Mouse (Mus musculus) mesoderm, embryonic 11.5 days (tissue): ENCODE measurements at regions not wholly inside any gene's neighbourhood (a gene's known extent, or its start where the extent isn't known, plus 50 kb on each side); places are given as distances from the start of the nearest gene placed in this dataset.

Experiments
- DNase-seq: peaks from one replicate; pipeline ENCODE4 v3.0.0-alpha.2; 2012; ENCODE audit warnings: low read depth, low spot score

- DNase-seq = no peak
These were observed 174.5 kb upstream of the Tas2r134 start for GRCm38 (mm10) chr2:51452816-51453215.

- no peak for DNase-seq
These were observed 179.2 kb upstream of the Tas2r134 start for GRCm38 (mm10) chr2:51448121-51448520.

DNA sequence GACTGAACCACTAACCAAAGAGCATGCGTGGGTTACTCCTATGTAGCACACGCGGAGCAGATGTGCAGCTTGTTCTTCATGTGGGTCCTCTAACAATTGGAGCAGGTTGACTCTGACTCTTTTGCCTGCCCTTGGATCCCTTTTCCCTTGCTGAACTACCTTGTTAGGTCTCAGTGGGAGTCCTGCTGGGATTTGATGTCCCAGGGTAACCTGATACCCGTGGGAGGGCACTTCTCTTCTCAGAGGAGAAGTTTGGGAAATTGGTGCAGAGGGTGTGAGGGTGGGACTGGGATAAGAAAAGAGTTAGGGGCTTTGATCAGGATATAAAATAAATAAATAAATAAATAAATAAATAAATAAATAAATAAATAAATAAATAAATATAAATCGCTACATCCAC lies 179.7 kb upstream of the Tas2r134 start:
- no peak for DNase-seq

- DNase-seq = no peak
These were observed 182.8 kb upstream of the Tas2r134 start for GRCm38 (mm10) chr2:51444386-51445080.

DNA sequence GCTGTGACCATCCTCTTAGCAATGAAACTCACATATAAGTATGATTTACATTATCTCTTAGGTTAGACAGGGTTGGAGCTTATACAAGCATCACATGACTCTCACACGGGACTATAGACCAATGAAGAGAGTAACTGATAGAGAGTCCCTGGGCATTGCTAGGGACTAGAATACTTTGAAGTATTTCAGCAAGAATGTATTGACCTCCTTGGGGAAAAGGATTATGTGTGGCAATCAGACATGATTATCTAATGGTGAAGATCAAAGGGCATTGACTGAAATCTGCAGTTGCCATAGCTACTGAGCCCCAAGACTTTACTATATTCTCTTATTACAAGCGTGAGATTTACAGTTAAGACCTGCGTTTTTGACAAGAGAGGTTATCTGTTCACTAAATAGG lies 183.4 kb upstream of the Tas2r134 start:
- no peak for DNase-seq

- DNase-seq = no peak
These were observed 188.3 kb upstream of the Tas2r134 start for GRCm38 (mm10) chr2:51439047-51439446.

DNA sequence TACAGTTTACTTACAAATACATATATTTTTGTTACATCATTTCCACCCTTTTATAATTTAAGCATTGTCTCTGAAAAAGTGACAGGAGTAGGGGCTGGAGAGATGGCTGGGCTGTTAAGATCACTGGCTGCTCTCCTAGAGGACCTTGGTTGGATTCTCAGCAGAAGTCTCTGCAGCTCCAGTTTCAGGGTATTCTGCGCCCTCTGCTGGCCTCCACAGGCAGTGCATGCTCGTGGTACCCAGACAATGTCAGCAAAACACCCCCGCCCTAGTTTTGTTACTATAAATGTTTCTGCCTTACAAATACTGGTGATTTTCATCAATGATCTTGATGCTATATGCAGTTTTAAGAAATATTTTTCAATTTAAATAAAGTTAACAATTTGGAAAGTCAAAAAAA lies 190.7 kb upstream of the Tas2r134 start:
- DNase-seq = no peak

- DNase-seq = no peak
These were observed 195.7 kb upstream of the Tas2r134 start for GRCm38 (mm10) chr2:51431564-51431963.

DNA sequence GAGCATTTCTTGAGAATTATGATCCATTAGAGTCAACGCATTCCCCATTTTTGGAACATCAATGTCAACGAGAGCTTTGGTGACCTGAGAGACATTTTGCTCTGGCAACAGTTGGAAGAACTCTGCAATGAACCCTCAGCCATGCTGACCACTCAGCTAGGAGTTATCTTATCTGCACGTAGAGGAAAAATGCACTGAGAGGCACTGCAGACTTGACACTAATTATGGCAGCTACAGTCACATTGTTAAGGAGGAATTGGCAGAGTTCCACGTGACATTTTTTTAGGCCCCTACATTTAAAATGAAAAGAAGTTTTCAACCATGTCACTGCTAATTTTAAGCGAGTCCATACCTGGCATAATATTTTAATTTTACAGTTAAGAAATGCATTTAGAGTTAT lies 197.6 kb upstream of the Tas2r134 start:
- DNase-seq = no peak

- DNase-seq = peak; percentile 76
These were observed 204.9 kb upstream of the Tas2r134 start for GRCm38 (mm10) chr2:51422442-51422841.

GRCm38 (mm10) chr2:51417908-51418690 lies 209.2 kb upstream of the Tas2r134 start:
- no peak for DNase-seq

- no peak for DNase-seq
These were observed 238.9 kb upstream of the Tas2r134 start for GRCm38 (mm10) chr2:51388390-51388789.

DNA sequence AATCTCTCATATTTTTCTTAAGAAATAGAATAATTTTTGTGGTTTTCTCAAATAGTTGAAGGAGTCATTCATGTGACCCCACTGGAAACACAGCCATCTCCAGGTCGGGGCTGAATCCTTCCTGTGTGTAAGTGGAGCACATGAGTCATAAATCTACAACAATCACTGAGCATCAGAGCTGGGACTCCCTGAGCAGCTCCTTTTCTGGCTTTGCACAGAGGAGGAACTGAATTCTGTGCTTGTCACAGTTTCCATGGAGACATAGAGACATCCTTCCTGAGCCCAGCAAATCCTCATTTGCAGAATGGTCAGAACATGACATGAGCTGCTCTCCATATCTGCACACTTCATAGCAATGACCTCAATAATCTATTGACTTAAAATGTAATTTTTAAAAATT lies 238.2 kb upstream of the Rnd3 start:
- no peak for DNase-seq

DNA sequence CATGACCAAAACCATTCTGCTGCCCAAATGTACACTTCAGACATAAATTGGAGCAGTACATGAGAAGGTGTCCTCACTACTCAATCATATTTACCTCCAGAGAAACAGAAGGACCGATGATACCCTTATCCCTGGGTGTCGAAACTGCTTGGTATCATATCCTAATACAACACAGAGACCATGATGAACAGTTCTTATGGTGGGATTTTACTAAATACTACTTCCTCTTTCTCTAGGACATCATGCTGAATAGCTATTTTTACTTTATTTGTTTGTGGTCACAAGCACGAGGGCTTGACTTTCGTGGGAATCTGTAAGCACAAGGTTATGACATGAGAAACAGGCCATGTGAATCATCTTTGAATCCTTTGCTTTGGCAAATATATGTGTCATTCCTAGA lies 227.7 kb upstream of the Rnd3 start:
- no peak for DNase-seq

DNA sequence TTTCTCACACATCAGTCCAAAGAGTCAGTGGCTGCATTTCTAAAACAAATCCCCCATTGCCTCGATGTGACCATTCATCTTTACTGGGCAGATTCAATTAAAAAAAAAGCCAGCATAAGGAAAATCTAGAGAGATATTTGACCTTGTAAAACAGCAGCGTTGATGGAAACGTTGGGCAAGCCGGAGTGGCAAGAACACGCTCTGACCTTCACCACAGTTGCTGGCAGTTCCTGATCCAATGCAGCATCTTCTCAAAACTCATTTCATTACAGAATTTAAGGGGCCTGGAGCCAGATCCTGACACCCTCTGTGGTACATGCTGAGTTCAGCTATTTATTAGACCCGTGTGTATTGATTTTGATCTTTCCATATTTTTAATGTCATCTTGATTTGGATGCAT lies 225.7 kb upstream of the Rnd3 start:
- no peak for DNase-seq

DNA sequence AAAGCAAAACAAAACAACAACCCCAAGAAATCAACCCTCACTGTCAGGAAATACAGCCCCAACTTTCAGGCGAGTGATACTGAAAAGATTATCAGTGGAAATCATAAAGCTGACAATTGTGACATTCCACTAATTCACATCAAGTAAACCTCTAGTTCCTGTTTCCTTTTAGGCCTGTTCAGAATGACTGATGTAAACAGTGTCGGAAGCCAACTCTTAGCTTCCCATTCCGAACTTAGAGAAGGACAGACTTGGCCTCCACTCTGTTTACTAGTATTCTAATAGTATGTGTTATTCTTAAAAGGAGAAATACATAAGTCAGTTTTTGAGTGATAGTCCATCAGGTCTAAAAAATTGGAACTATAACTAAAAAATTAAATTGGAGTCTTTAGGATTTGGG lies 223.9 kb upstream of the Rnd3 start:
- no peak for DNase-seq

- DNase-seq = no peak
These were observed 214.1 kb upstream of the Rnd3 start for GRCm38 (mm10) chr2:51362825-51363616.

DNA sequence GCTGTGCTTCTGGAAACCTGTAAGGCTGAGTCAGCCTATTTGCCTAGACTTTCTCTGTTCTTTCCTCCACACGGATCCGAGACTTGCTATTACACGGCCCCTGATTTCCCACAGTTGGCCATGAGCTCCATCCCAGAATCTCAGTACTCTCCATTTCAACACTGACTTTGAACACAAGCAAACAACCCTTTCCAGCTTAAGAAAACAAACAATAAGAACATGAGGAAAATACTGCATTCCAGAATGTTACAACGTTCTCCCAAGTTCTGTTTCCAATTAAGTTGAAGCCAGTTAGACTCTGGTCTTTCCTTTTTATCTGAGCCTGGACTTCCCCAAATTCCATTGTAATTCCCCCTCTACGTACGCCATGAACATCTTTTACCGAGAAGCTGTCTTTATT lies 206.4 kb upstream of the Rnd3 start:
- DNase-seq = no peak

GRCm38 (mm10) chr2:51354800-51355199 lies 205.9 kb upstream of the Rnd3 start:
- no peak for DNase-seq

DNA sequence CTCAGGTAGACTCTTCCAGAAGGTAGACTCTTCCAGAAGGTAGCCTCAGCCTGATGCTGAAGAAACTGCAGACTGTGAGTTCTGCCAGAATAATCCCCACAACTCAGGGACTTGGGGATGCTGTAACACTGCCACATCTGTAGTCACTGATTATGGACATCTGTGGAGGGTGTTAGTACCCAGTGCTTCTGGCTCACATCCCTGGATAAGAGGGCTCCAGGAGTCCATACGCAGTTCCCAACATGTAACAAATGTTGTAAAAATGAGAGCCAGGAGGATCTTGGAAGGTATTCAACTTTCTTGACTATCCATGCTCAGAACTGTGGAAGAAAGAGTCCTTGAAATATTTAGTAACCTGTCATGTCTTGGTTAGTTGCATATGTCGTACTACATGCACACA lies 200.7 kb upstream of the Rnd3 start:
- DNase-seq = no peak

DNA sequence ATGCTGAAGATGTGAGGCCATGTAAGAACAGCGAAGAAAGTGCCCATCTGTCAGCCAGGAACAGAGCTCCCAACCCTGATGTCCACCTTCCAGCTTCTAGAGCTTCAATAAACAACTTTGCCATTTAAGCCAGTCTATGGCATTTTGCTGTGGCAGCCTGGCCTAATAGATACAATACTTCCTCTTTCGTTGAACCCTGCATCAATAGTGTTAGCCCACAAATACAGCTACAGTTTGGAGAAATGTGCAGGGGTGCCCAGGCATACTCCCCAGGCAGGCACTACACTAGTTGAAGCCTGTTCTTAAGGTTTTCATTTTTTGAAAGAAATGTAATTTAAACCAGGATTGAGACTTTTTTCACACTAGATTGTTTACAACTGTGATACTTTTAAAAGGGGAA lies 199.9 kb upstream of the Rnd3 start:
- DNase-seq = no peak

DNA sequence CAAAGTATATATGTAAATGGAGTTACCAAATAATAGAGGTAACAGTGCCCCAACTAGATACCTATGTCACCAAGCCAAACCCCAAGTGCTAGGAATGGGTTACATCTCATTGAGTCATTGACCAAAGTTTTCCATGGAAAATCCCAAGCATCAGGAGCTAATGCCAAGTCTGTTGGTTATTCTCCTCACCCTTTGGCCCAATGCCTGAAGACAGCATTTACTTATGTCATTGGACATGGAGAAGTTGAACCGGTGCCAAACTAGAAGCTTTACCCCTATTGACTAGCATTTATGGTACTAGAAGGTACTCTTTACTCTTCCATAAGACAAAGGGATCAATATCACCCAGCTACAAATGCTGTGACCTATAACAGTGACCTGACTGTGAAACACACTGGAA lies 198.2 kb upstream of the Rnd3 start:
- no peak for DNase-seq

DNA sequence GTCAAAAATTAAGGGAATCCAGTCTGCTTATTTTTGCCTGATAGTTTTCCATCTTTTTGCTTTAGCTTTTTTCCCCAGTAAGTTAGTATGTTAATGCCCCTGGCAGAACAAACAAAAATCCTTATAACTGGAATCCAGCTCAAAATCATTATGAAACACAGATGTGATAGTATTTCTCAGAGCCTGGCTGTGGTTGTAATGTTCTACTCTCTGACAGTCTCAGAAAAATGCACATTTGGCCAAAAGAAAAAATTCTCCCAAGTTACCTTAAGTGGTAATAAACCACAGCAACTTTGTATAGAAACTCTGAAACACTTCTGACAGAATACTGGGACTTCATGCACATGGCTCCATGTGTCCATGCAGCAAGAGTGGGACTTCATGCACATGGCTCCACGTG lies 193.5 kb upstream of the Rnd3 start:
- DNase-seq = no peak
